Mouse (Mus musculus) small intestine, adult 2 months (tissue): ENCODE data around the gene Zfp462. TPM values are rescaled to one million over a fixed set of nuclear protein-coding genes. Genes with fewer than 3 reads are reported as not detected.

Experiments
- H3K27ac ChIP-seq: fragments of 200-500 bp; 2 replicates; pipeline ENCODE4 v1.5.1; 2012; ENCODE audit warnings: low read depth, low read length, control low read depth, inconsistent platforms; ENCODE audit not compliant: insufficient read depth
- H3K27me3 ChIP-seq: fragments of 200-500 bp; 2 replicates; pipeline ENCODE4 v1.6.1; 2012; ENCODE audit warnings: mild to moderate bottlenecking, moderate library complexity, low read length, inconsistent platforms; ENCODE audit not compliant: control insufficient read depth, insufficient read depth
- H3K36me3 ChIP-seq: fragments of 200-500 bp; 2 replicates; pipeline ENCODE4 v1.6.1; 2012; ENCODE audit warnings: mild to moderate bottlenecking, low read length, control low read depth, inconsistent platforms; ENCODE audit not compliant: control insufficient read depth, insufficient read depth
- H3K4me1 ChIP-seq: fragments of 200-500 bp; 2 replicates; pipeline ENCODE4 v1.6.1; 2012; ENCODE audit warnings: low read length, inconsistent platforms, mixed read lengths; ENCODE audit not compliant: control insufficient read depth, insufficient read depth, insufficient read length
- H3K4me3 ChIP-seq: fragments of 200-500 bp; 2 replicates; pipeline ENCODE4 v1.5.1; 2012; ENCODE audit warnings: low read depth, mild to moderate bottlenecking, control low read depth, inconsistent platforms, low read length, moderate library complexity
- CTCF ChIP-seq: fragments of 200-500 bp; IDR thresholded peaks from 2 replicates; pipeline ENCODE4 v1.5.1; 2012; ENCODE audit warnings: low read depth, mild to moderate bottlenecking, control low read depth, inconsistent platforms, low read length, moderate library complexity, mixed read lengths; ENCODE audit not compliant: insufficient replicate concordance, insufficient read length; ENCODE audit errors: extremely low read depth
- POLR2A ChIP-seq: fragments of 200-500 bp; IDR thresholded peaks from 2 replicates; pipeline ENCODE4 v1.6.1; 2012; ENCODE audit warnings: low read depth, mild to moderate bottlenecking, control low read depth, inconsistent platforms, low read length, moderate library complexity
- WGBS: fragments of 180-500 bp; shearing (Covaris S2); methylation state at CpG from one replicate; pipeline ENCODE4 v1.1.7; 2018; 5-methylcytosine and 5-hydroxymethylcytosine counted together
- polyA plus RNA-seq: library from polyadenylated mRNA; depleted of rRNA; stranded (reverse); fragments of >200 nt; gene quantifications from 2 replicates; pipeline ENCODE4 v1.2.3, GENCODE M21; 2012

Zfp462 gene
- polyA plus RNA-seq, 1 experiment, result 2.3 TPM

DNA sequence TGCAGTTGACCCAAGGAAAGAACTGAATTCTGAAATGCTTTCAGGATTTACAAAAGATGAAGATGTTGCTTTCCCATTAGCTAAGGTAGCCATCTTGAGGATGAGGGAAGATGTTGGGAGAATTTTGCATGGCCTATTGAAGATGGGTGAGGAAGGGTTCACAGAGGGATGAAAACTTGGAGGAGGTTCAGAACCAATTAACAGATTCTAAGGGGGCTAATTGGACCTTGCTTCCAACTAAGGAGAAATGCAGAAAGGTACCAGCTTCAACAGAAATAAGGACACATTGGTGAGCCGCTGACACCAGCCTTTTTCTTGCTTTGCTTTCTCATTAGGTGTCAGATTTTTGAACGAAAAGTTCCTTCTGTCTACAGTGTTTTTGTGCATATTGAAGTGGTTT, 6.0 kb downstream of the Zfp462 start:
- no peak overlapping the region for H3K27ac ChIP-seq
- 92% methylated on average over 2 of the region's 2 CpGs for WGBS
- no peaks in the 10 kb centered on the region for H3K27me3 ChIP-seq
- no peaks in the 10 kb centered on the region for H3K36me3 ChIP-seq
- no peak overlapping the region for H3K4me3 ChIP-seq
- no peaks in the 10 kb centered on the region for H3K4me1 ChIP-seq
- TF ChIP-seq POLR2A (no peak), CTCF (no peak)

DNA sequence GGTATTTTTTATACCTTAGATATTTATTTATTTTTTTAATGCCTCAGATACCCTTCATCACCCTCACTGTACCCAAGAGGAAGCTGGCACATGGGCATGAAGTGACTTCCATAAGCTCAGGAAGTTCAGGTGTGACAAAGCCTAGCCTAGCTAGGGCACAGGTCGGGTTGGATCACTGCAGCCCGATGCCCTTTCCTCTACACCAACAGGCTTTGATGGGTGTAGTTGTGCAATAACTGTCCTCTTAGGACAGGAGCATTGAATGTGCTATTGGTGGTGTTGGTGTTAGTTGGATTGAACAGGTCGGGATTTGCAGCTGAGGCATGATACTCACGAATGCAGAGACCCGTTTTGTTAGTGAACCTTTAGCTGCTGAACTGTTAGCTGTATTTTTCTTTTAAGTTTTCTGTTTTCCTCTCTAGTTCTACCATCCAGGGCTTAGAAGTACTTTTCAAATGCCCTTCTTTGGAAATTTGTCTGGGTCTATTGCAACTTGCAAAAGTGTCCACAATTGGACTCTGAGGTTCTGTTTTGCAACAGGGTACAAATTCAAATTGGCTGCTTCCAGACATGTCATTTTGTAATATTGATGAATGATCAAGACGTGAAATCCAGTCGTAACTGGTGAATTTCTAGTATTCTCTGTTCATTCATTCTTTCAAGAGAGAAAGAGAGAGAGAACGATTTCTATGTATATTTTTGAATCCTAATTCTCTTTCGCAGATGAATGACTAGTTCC, 9.0 kb downstream of the Zfp462 start:
- Histone ChIP-seq H3K27me3 (no peaks in the 10 kb centered on the region), H3K36me3 (no peaks in the 10 kb centered on the region), H3K4me1 (no peaks in the 10 kb centered on the region), H3K27ac (no peak overlapping the region), H3K4me3 (no peak overlapping the region)
- no peak for TF ChIP-seq POLR2A
- TF ChIP-seq CTCF, result no peak
- WGBS, result 79% methylated on average over 9 of the region's 9 CpGs

DNA sequence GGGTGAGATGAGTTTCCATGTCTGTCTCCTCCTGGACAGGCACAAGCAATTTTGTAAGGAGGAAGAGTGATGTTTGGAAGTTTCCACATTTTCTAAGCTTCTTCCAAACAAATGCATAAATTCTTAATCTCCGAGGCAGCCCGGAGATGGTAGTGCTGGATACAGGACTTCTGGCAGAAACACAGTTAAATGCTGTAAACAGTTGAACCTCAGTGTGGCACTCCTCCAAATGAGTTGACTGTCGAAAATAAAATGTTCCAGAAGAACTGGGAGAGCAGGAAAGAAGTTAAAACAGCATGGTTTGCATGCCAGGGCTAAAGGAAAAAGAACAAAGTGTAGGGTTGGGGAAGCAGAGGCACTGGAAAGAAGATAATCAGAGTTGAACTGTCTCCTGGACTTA, 9.6 kb downstream of the Zfp462 start:
- Histone ChIP-seq H3K27ac (no peak overlapping the region), H3K36me3 (no peaks in the 10 kb centered on the region), H3K4me3 (no peak overlapping the region), H3K4me1 (no peaks in the 10 kb centered on the region), H3K27me3 (no peaks in the 10 kb centered on the region)
- no peak for TF ChIP-seq CTCF
- TF ChIP-seq POLR2A, result no peak
- 59% methylated on average over 3 of the region's 3 CpGs for WGBS

DNA sequence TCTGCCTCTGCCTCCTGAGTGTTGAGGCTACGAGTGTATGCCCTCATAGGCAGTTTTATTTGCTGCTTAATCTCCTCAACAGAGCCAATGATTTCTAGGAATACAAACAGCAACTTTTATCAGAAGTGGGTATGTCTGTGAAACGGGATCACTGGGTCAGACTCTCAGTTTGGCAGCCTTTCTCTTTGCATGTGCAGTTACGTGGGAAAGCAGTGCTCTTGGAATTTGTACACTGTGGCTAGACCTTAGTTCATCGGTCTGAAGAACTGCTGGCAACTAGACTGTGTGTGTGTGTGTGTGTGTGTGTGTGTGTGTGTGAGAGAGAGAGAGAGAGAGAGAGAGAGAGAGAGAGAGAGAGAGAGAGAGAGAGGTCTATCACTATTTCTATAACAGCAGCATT, 15.9 kb downstream of the Zfp462 start:
- Histone ChIP-seq H3K4me3 (no peak overlapping the region), H3K27me3 (no peaks in the 10 kb centered on the region), H3K36me3 (no peaks in the 10 kb centered on the region), H3K27ac (no peak overlapping the region), H3K4me1 (no peaks in the 10 kb centered on the region)
- TF ChIP-seq CTCF (no peak), POLR2A (no peak)
- 52% methylated on average over 4 of the region's 4 CpGs for WGBS

DNA sequence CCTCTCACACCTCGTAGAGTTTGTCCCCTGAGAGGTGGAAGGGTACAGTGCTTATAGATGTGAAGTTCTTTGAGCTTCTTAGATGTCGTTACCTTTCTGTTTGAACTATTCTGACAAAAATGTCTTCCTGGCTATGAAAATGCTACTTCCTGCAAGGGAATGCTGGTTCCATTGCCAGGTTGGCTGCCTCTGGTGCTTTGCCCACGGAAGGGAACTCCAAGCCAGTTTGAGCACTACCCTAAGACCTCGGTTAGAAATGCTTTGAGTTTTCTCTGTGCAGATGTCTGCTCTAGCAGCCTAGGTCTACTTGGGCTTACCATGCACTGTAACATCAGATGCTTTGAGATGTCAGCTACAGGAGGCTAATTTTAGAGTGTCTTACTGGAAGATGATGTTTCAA, 17.3 kb downstream of the Zfp462 start:
- no peak for TF ChIP-seq POLR2A
- no peak for TF ChIP-seq CTCF
- no peak overlapping the region for H3K4me3 ChIP-seq
- H3K27ac ChIP-seq, result no peak overlapping the region
- no peaks in the 10 kb centered on the region for H3K27me3 ChIP-seq
- 80% methylated on average over 4 of the region's 4 CpGs for WGBS
- peaks cover 3% of the 10 kb centered on the region; the same call in 1 of the 2 replicates for H3K4me1 ChIP-seq
- no peaks in the 10 kb centered on the region for H3K36me3 ChIP-seq

DNA sequence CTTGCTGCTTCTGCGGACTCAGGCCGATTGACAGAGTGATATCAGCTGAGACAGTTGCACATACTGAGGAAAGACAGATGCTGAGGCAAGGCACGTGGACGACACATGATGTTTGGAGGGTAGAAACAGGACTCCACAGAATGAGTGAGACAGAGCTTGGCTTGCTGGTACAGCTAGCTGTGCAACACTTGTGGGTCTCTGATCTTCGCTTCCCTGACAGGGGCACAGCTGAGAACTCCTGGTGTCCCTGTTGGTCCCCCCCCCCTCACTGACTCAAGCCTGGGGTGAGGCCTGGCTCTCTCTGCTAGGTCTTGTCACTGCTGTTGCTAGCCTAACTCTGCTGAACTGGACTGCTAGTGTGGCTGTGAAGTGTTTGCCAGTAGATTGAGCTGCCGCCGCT, 18.7 kb downstream of the Zfp462 start:
- Histone ChIP-seq H3K4me1 (peaks cover 5% of the 10 kb centered on the region; the same call in 1 of the 2 replicates), H3K27me3 (no peaks in the 10 kb centered on the region), H3K4me3 (no peak overlapping the region), H3K36me3 (no peaks in the 10 kb centered on the region), H3K27ac (no peak overlapping the region)
- 91% methylated on average over 7 of the region's 7 CpGs for WGBS
- TF ChIP-seq POLR2A, result no peak
- TF ChIP-seq CTCF, result no peak

DNA sequence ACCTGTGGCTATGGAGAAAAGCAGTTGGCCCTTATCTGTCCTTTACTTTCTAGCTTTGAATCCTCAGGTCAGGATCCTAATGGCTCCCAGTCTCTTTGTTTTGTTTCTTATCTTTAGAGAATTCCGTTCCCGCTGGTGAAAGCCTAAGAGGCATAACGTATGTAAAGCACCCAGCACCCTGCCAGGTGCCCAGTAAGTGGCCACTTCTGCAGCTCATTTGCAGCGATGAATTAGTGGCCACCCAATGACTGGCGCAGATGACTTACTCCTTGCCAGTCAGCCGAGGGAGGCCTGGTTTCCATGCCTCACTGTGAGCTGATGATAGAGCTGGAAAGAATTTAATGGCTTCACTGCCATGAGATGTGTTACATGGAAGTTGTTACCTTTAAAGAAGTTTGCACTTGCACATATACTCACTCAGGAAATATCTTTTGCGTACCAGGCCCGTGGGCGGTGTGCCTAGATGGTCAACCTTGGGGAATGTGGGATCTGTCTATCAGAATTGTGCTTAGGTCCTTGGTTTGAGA, 20.4 kb downstream of the Zfp462 start:
- no peaks in the 10 kb centered on the region for H3K27me3 ChIP-seq
- H3K36me3 ChIP-seq, result no peaks in the 10 kb centered on the region
- WGBS, result 84% methylated on average over 9 of the region's 9 CpGs
- no peak overlapping the region for H3K27ac ChIP-seq
- TF ChIP-seq CTCF (no peak), POLR2A (no peak)
- no peak overlapping the region for H3K4me3 ChIP-seq
- H3K4me1 ChIP-seq, result peaks cover 8% of the 10 kb centered on the region; the same call in 1 of the 2 replicates
